Mouse (Mus musculus) embryonic facial prominence, embryonic 13.5 days (tissue): ENCODE results near the gene Olfr64. TPM values are rescaled to one million over a fixed set of nuclear protein-coding genes. Genes with fewer than 3 reads are reported as not detected.

Experiments used
- ATAC-seq: fragments of 200-750 bp; cut with Nextera tagmentation; 2 replicates; pipeline ENCODE4 v1.8.0; 2017; ENCODE audit warnings: low read depth; ENCODE audit not compliant: insufficient number of reproducible peaks, insufficient read depth, low FRiP score, low TSS enrichment
- H3K27ac ChIP-seq: fragments of 300-500 bp; sonication (generic); 2 replicates; pipeline ENCODE4 v1.5.1; 2015; ENCODE audit warnings: moderate library complexity, mild to moderate bottlenecking, inconsistent platforms
- H3K27me3 ChIP-seq: fragments of 300-500 bp; sonication (generic); 2 replicates; pipeline ENCODE4 v1.6.1; 2015; ENCODE audit warnings: mild to moderate bottlenecking, inconsistent platforms
- H3K36me3 ChIP-seq: fragments of 300-500 bp; sonication (generic); 2 replicates; pipeline ENCODE4 v1.6.1; 2015; ENCODE audit warnings: mild to moderate bottlenecking, inconsistent platforms
- H3K4me1 ChIP-seq: fragments of 300-500 bp; sonication (generic); 2 replicates; pipeline ENCODE4 v1.6.1; 2015; ENCODE audit warnings: inconsistent platforms
- H3K4me2 ChIP-seq: fragments of 300-500 bp; sonication (generic); 2 replicates; pipeline ENCODE4 v1.6.1; 2015; ENCODE audit warnings: moderate library complexity, mild to moderate bottlenecking, inconsistent platforms
- H3K4me3 ChIP-seq: fragments of 300-500 bp; sonication (generic); 2 replicates; pipeline ENCODE4 v1.5.1; 2015; ENCODE audit warnings: mild to moderate bottlenecking, inconsistent platforms
- H3K9ac ChIP-seq: fragments of 300-500 bp; sonication (generic); 2 replicates; pipeline ENCODE4 v1.6.1; 2015; ENCODE audit warnings: mild to moderate bottlenecking, inconsistent platforms
- H3K9me3 ChIP-seq: fragments of 300-500 bp; sonication (generic); 2 replicates; pipeline ENCODE4 v1.6.1; 2016; ENCODE audit warnings: inconsistent platforms
- WGBS: fragments of 180-500 bp; shearing (Covaris S2); methylation state at CpG from one replicate; pipeline ENCODE4 v1.1.7; 2015; ENCODE audit warnings: mixed read lengths; 5-methylcytosine and 5-hydroxymethylcytosine counted together
- polyA plus RNA-seq: library from polyadenylated mRNA; unstranded; fragments of >200 nt; fragmentation: Nextera tagmentation; extraction: Ambion mirVana; gene quantifications from 2 replicates; pipeline ENCODE4 v1.2.1, GENCODE M21; 2015

Olfr64 gene
- polyA plus RNA-seq, result not detected in 2 replicates

- no peak within 1 kb of the TSS for H3K4me2 ChIP-seq
- no peaks in the 10 kb centered on the region for H3K27me3 ChIP-seq
- no peaks in the 10 kb centered on the region for H3K9me3 ChIP-seq
- no peaks in the 10 kb centered on the region for H3K4me1 ChIP-seq
- WGBS, result 84% methylated on average over 1 of the region's 1 CpGs
- H3K9ac ChIP-seq, result no peak within 1 kb of the TSS
- H3K4me3 ChIP-seq, result no peak within 1 kb of the TSS
- ATAC-seq, result no peak
- no peak within 1 kb of the TSS for H3K27ac ChIP-seq
- H3K36me3 ChIP-seq, result no peaks in the 10 kb centered on the region
Measured at GRCm38 (mm10) chr7:103894385-103894784, at the start of gene Olfr64. Olfr64 (minus strand) TSS chr7:103894485.

- no peak for ATAC-seq
- 21% methylated on average over 2 of the region's 2 CpGs for WGBS
- Histone ChIP-seq H3K9me3 (no peaks in the 10 kb centered on the region), H3K4me2 (no peak overlapping the region), H3K4me3 (no peak overlapping the region), H3K36me3 (no peaks in the 10 kb centered on the region), H3K4me1 (no peaks in the 10 kb centered on the region), H3K9ac (no peak overlapping the region), H3K27ac (no peak overlapping the region), H3K27me3 (no peaks in the 10 kb centered on the region)
Measured at GRCm38 (mm10) chr7:103942730-103943129, 48.4 kb upstream of the Olfr64 start.

GRCm38 (mm10) chr7:103934264-103934663 lies 40.0 kb upstream of the Olfr64 start, which contains the start of gene Olfr632:
Olfr632 (plus strand) TSS chr7:103934347.
- Histone ChIP-seq H3K27me3 (no peaks in the 10 kb centered on the region), H3K4me2 (no peak within 1 kb of the TSS), H3K27ac (no peak within 1 kb of the TSS), H3K9ac (no peak within 1 kb of the TSS), H3K4me3 (no peak within 1 kb of the TSS), H3K36me3 (no peaks in the 10 kb centered on the region), H3K4me1 (no peaks in the 10 kb centered on the region), H3K9me3 (no peaks in the 10 kb centered on the region)
- WGBS, result 77% methylated on average over 2 of the region's 2 CpGs
- ATAC-seq, result no peak

- no peak for ATAC-seq
- no peaks in the 10 kb centered on the region for H3K27me3 ChIP-seq
- no peak within 1 kb of the TSS for H3K27ac ChIP-seq
- no peaks in the 10 kb centered on the region for H3K4me1 ChIP-seq
- no peaks in the 10 kb centered on the region for H3K36me3 ChIP-seq
- H3K9me3 ChIP-seq, result no peaks in the 10 kb centered on the region
- H3K4me3 ChIP-seq, result no peak within 1 kb of the TSS
- no peak within 1 kb of the TSS for H3K9ac ChIP-seq
- no peak within 1 kb of the TSS for H3K4me2 ChIP-seq
Measured at GRCm38 (mm10) chr7:103928525-103928924, 34.2 kb upstream of the Olfr64 start, which contains the start of gene Olfr631. Olfr631 (plus strand) TSS chr7:103928825.

- Histone ChIP-seq H3K27ac (no peak overlapping the region), H3K4me3 (no peak overlapping the region), H3K36me3 (no peaks in the 10 kb centered on the region), H3K4me2 (no peak overlapping the region), H3K9ac (no peak overlapping the region), H3K4me1 (no peaks in the 10 kb centered on the region), H3K27me3 (no peaks in the 10 kb centered on the region), H3K9me3 (no peaks in the 10 kb centered on the region)
- ATAC-seq, result no peak
Measured at GRCm38 (mm10) chr7:103915338-103915737, 21.1 kb upstream of the Olfr64 start.

- Histone ChIP-seq H3K9me3 (no peaks in the 10 kb centered on the region), H3K4me2 (no peak overlapping the region), H3K9ac (no peak overlapping the region), H3K27ac (no peak overlapping the region), H3K4me3 (no peak overlapping the region), H3K36me3 (no peaks in the 10 kb centered on the region), H3K27me3 (no peaks in the 10 kb centered on the region), H3K4me1 (no peaks in the 10 kb centered on the region)
- ATAC-seq, result no peak
- WGBS, result 36% methylated on average over 8 of the region's 8 CpGs
Measured at GRCm38 (mm10) chr7:103912969-103913511, 18.8 kb upstream of the Olfr64 start.

- Histone ChIP-seq H3K9ac (no peak overlapping the region), H3K9me3 (no peaks in the 10 kb centered on the region), H3K4me2 (no peak overlapping the region), H3K27ac (no peak overlapping the region), H3K27me3 (no peaks in the 10 kb centered on the region), H3K4me1 (no peaks in the 10 kb centered on the region), H3K4me3 (no peak overlapping the region), H3K36me3 (no peaks in the 10 kb centered on the region)
- ATAC-seq, result no peak
- 24% methylated on average over 3 of the region's 3 CpGs for WGBS
Measured at GRCm38 (mm10) chr7:103910047-103910446, 15.8 kb upstream of the Olfr64 start.

GRCm38 (mm10) chr7:103903187-103903586 lies 8.9 kb upstream of the Olfr64 start, which contains the start of gene Olfr65:
Olfr65 (plus strand) TSS chr7:103903487.
- no peak for ATAC-seq
- Histone ChIP-seq H3K9ac (no peak within 1 kb of the TSS), H3K36me3 (no peaks in the 10 kb centered on the region), H3K27ac (no peak within 1 kb of the TSS), H3K4me2 (no peak within 1 kb of the TSS), H3K9me3 (no peaks in the 10 kb centered on the region), H3K27me3 (no peaks in the 10 kb centered on the region), H3K4me1 (no peaks in the 10 kb centered on the region), H3K4me3 (no peak within 1 kb of the TSS)
- 67% methylated on average over 2 of the region's 2 CpGs for WGBS

GRCm38 (mm10) chr7:103886152-103886551 lies 8.1 kb downstream of the Olfr64 start, which contains the start of gene Olfr66:
Olfr66 (minus strand) TSS chr7:103886252.
- ATAC-seq, result no peak
- Histone ChIP-seq H3K9me3 (no peaks in the 10 kb centered on the region), H3K4me3 (no peak within 1 kb of the TSS), H3K9ac (no peak within 1 kb of the TSS), H3K4me2 (no peak within 1 kb of the TSS), H3K4me1 (no peaks in the 10 kb centered on the region), H3K27me3 (no peaks in the 10 kb centered on the region), H3K27ac (no peak within 1 kb of the TSS), H3K36me3 (no peaks in the 10 kb centered on the region)

- no peaks in the 10 kb centered on the region for H3K27me3 ChIP-seq
- WGBS, result 85% methylated on average over 2 of the region's 2 CpGs
- no peak for ATAC-seq
Measured at GRCm38 (mm10) chr7:103877093-103877492, 17.2 kb downstream of the Olfr64 start.

GRCm38 (mm10) chr7:103874451-103874850 lies 19.8 kb downstream of the Olfr64 start:
- Histone ChIP-seq H3K4me1 (no peaks in the 10 kb centered on the region), H3K9ac (no peak overlapping the region), H3K27ac (no peak overlapping the region), H3K4me3 (no peak overlapping the region), H3K9me3 (no peaks in the 10 kb centered on the region), H3K36me3 (no peaks in the 10 kb centered on the region), H3K27me3 (no peaks in the 10 kb centered on the region), H3K4me2 (no peak overlapping the region)
- 45% methylated on average over 5 of the region's 5 CpGs for WGBS
- no peak for ATAC-seq

More at GRCm38 (mm10) chr7:103877093-103877492, 17.2 kb downstream of the Olfr64 start:
- Histone ChIP-seq H3K27ac (no peak overlapping the region), H3K9ac (no peak overlapping the region), H3K4me2 (no peak overlapping the region), H3K4me3 (no peak overlapping the region), H3K4me1 (no peaks in the 10 kb centered on the region), H3K36me3 (no peaks in the 10 kb centered on the region), H3K9me3 (no peaks in the 10 kb centered on the region)

- H3K4me2 ChIP-seq, result no peak overlapping the region
- WGBS, result 10% methylated on average over 1 of the region's 1 CpGs
- no peaks in the 10 kb centered on the region for H3K4me1 ChIP-seq
- no peaks in the 10 kb centered on the region for H3K36me3 ChIP-seq
- H3K9ac ChIP-seq, result no peak overlapping the region
- H3K27ac ChIP-seq, result no peak overlapping the region
- H3K9me3 ChIP-seq, result no peaks in the 10 kb centered on the region
- H3K27me3 ChIP-seq, result no peaks in the 10 kb centered on the region
- ATAC-seq, result no peak
- no peak overlapping the region for H3K4me3 ChIP-seq
Measured at GRCm38 (mm10) chr7:103873064-103873463, 21.2 kb downstream of the Olfr64 start.
